Mouse (Mus musculus) olfactory bulb, adult 2 months (tissue): Measurements from ENCODE around the gene Klk1b3.

Source experiments
- CTCF ChIP-seq: fragments of 200-500 bp; IDR thresholded peaks from 2 replicates; pipeline ENCODE4 v1.5.1; 2012; ENCODE audit warnings: low read depth, mild to moderate bottlenecking, low read length, moderate library complexity; ENCODE audit not compliant: insufficient read depth
- POLR2A ChIP-seq: fragments of 200-500 bp; IDR thresholded peaks from 2 replicates; pipeline ENCODE4 v1.6.1; 2012; ENCODE audit warnings: mild to moderate bottlenecking, low read depth, low read length, moderate library complexity; ENCODE audit not compliant: insufficient read depth

DNA sequence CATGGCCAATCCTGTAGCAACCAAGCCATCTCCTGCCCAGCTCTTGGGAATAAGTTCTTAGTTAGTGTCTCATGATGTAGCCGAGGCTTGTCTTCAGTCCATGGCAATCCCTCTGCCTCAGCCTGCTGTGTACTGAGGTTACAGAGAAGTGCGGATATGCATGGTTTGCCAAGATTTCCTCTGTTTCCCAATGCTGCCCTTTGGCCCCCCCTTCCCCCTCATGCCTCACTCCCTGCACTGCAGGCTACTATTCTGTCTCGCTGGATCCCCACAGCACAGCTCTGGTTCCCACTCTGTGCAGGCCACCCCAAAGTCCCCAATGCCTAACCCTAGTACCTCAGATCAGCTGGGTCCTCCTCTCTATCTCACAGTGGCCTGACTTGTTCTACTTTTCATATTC lies 10.3 kb downstream of the Klk1b3 start:
- no peak for TF ChIP-seq CTCF
- TF ChIP-seq POLR2A, result no peak
